Mouse (Mus musculus) mature B cell (primary cell): ENCODE results near the gene Hhip.

ENCODE experiments used
- in situ Hi-C: fragments of 300-500 bp; cut with MboI; formaldehyde crosslinking; loops from 2 replicates; pipeline ENCODE4 v1.14.3; 2019

Hhip gene

GRCm38 (mm10) chr8:80057198-80058174 lies at the start of gene Hhip:
Gene Hhip, minus strand, starts transcription at chr8:80058006.
- in situ Hi-C loops: no loop called here

- in situ Hi-C loops: no loop called here
These were observed 29.2 kb upstream of the Hhip start for GRCm38 (mm10) chr8:80087021-80087420.

- in situ Hi-C loops: no loop called here
These were observed 387 bp upstream of the Hhip start for GRCm38 (mm10) chr8:80058193-80058592.

- in situ Hi-C loops: no loop called here
These were observed 1.3 kb downstream of the Hhip start for GRCm38 (mm10) chr8:80056331-80057070.

GRCm38 (mm10) chr8:80055777-80056176 lies 2.0 kb downstream of the Hhip start:
- in situ Hi-C loops: no loop called here

GRCm38 (mm10) chr8:80055094-80055493 lies 2.7 kb downstream of the Hhip start:
- in situ Hi-C loops: no loop called here

- in situ Hi-C loops: no loop called here
These were observed 3.6 kb downstream of the Hhip start for GRCm38 (mm10) chr8:80054216-80054615.

- in situ Hi-C loops: no loop called here
These were observed 5.0 kb downstream of the Hhip start for GRCm38 (mm10) chr8:80052838-80053237.

GRCm38 (mm10) chr8:80051494-80051893 lies 6.3 kb downstream of the Hhip start:
- in situ Hi-C loops: no loop called here

- in situ Hi-C loops: no loop called here
These were observed 8.4 kb downstream of the Hhip start for GRCm38 (mm10) chr8:80049256-80050005.

- in situ Hi-C loops: no loop called here
These were observed 9.6 kb downstream of the Hhip start for GRCm38 (mm10) chr8:80048256-80048655.

GRCm38 (mm10) chr8:80037644-80038253 lies 20.1 kb downstream of the Hhip start:
- in situ Hi-C loops: no loop called here

GRCm38 (mm10) chr8:80032604-80033003 lies 25.2 kb downstream of the Hhip start:
- in situ Hi-C loops: no loop called here

- in situ Hi-C loops: no loop called here
These were observed 26.2 kb downstream of the Hhip start for GRCm38 (mm10) chr8:80031330-80032293.

GRCm38 (mm10) chr8:80029631-80030030 lies 28.2 kb downstream of the Hhip start:
- in situ Hi-C loops: no loop called here

- in situ Hi-C loops: no loop called here
These were observed 37.3 kb downstream of the Hhip start for GRCm38 (mm10) chr8:80020469-80020868.

- in situ Hi-C loops: no loop called here
These were observed 42.0 kb downstream of the Hhip start for GRCm38 (mm10) chr8:80015818-80016217.

- in situ Hi-C loops: no loop called here
These were observed 53.4 kb downstream of the Hhip start for GRCm38 (mm10) chr8:80004421-80004820.

- in situ Hi-C loops: no loop called here
These were observed 55.5 kb downstream of the Hhip start for GRCm38 (mm10) chr8:80002313-80002712.

GRCm38 (mm10) chr8:79995075-79995474 lies 62.7 kb downstream of the Hhip start:
- in situ Hi-C loops: no loop called here
